Mouse (Mus musculus) hindbrain, embryonic 14.5 days (tissue): Measurements from ENCODE around the gene Fam126a. TPM values are rescaled to one million over a fixed set of nuclear protein-coding genes. Genes with fewer than 3 reads are reported as not detected.
"Not testable (repeated sequence)": the region's sequence is repeated elsewhere in the genome, so short reads cannot be mapped to it uniquely, and the experiment has no call there.

Experiments
- ATAC-seq: fragments of 200-750 bp; cut with Nextera tagmentation; 2 replicates; pipeline ENCODE4 v1.8.0; 2017; ENCODE audit warnings: moderate number of reproducible peaks, mild to moderate bottlenecking, moderate TSS enrichment, moderate library complexity; ENCODE audit not compliant: low FRiP score
- DNase-seq: peaks from one replicate; pipeline ENCODE4 v3.0.0-alpha.2; 2015; ENCODE audit warnings: low spot score
- H3K27ac ChIP-seq: fragments of 300-500 bp; sonication (generic); 2 replicates; pipeline ENCODE4 v1.5.1; 2014; ENCODE audit warnings: mild to moderate bottlenecking, moderate library complexity
- H3K27me3 ChIP-seq: fragments of 300-500 bp; sonication (generic); 2 replicates; pipeline ENCODE4 v1.6.1; 2014; ENCODE audit warnings: mild to moderate bottlenecking, low read length, mixed read lengths; ENCODE audit not compliant: control insufficient read depth, insufficient read depth
- H3K36me3 ChIP-seq: fragments of 300-500 bp; sonication (generic); replicated peaks from 2 replicates; pipeline ENCODE4 v1.6.1; 2014; ENCODE audit not compliant: control insufficient read depth, insufficient read depth
- H3K4me1 ChIP-seq: fragments of 300-500 bp; sonication (generic); replicated peaks from 2 replicates; pipeline ENCODE4 v1.6.1; 2014; ENCODE audit warnings: antibody characterized with exemption, low read length, mixed read lengths; ENCODE audit not compliant: control insufficient read depth, insufficient read depth
- H3K4me2 ChIP-seq: fragments of 300-500 bp; sonication (generic); replicated peaks from 2 replicates; pipeline ENCODE4 v1.6.1; 2014; ENCODE audit warnings: mild to moderate bottlenecking, moderate library complexity
- H3K4me3 ChIP-seq: fragments of 300-500 bp; sonication (generic); replicated peaks from 2 replicates; pipeline ENCODE4 v1.5.1; 2014; ENCODE audit warnings: mild to moderate bottlenecking, low read length
- H3K9ac ChIP-seq: fragments of 300-500 bp; sonication (generic); 2 replicates; pipeline ENCODE4 v1.6.1; 2014
- H3K9me3 ChIP-seq: fragments of 300-500 bp; sonication (generic); 2 replicates; pipeline ENCODE4 v1.6.1; 2016; ENCODE audit warnings: low read length; ENCODE audit not compliant: control insufficient read depth
- WGBS: fragments of 180-500 bp; shearing (Covaris S2); extraction: QIAGEN DNeasy Blood & Tissue Kit; methylation state at CpG from one replicate; pipeline ENCODE4 v1.1.7; 2014; 5-methylcytosine and 5-hydroxymethylcytosine counted together
- polyA plus RNA-seq: library from polyadenylated mRNA; unstranded; fragments of >200 nt; fragmentation: Nextera tagmentation; extraction: Ambion mirVana; gene quantifications from 2 replicates; pipeline ENCODE4 v1.2.1, GENCODE M21; 2014

The Fam126a gene
- polyA plus RNA-seq, 1 experiment from 2014 or later, result 37.9 TPM

DNA sequence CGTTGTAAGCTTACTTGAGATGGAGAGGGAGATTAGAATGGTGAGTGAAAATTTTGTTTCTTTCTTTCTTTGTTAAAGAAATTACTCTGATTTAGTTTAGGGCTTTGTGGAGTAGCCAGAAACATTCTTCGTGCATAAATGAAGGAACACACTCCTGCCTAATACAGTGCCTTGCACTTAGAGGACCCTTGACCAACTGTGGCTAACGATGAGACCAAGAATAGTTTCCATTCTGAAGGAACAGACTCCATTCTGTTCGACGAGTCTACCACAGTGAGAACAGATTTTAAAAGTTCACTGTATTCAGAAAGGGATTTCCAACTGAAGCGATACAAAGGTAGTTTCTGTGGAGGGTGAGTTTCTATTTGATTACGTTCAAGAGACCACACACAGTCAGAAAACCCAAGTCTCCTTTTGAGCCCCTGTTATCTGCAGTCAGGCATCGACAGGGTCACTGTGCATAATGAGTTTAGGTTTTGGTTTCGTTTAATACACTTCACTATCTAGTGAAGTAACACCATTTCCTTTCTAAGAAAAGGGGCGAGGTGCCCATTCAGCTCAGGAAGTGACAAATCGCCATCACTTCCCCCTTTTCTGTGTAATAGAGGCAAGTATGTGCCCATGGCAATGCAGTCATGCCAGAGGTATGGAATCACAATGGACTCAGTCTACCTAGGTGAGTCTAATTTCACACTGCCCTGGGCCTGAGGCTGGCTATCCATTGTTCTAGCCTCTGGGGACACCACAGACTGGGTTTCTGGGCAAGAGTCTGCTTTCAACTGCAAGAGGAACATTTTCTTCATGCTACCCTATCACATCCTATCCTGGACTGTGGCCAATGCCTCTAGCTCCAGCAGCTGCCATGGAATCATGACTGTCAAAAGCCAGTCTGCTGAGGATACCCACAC, 136.4 kb downstream of the Fam126a start:
- WGBS, result 84% methylated on average over 11 of the region's 11 CpGs
- DNase-seq, result no peak

DNA sequence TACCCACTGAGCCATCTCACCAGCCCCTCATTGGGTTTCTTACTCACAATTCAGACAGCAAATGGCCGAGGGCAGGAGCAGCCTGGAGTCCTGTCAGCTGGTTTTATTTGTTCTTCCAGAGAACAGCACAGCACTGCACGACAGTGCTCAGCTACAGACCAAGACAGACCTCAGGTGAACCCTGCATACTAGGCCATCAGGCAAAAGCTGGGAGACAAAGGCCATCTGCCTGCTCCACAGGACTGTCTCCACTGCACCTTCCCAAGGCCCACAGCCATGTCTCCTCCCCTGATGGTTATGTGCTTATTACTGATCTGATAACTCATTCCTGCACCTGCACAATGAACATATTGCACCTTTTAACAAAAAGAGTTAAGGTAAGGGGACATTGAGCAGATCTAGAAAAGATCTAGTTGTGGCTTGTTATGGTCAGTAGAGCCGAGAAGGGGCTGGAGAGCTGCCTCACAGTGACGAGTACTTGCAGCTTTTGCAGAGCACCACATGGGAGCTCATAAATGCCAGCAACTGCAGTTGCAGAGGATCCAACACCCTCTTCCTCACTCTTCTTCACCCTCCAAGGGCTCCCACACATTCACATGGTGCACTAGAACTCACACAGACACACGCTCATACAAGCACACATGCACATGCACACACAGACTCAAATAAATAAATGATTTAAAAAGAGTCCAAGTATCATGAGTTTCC, 137.2 kb downstream of the Fam126a start:
- Histone ChIP-seq H3K36me3 (no peaks in the 10 kb centered on the region), H3K27ac (no peak overlapping the region), H3K4me1 (no peaks in the 10 kb centered on the region), H3K9ac (no peak overlapping the region), H3K9me3 (no peaks in the 10 kb centered on the region), H3K27me3 (no peaks in the 10 kb centered on the region), H3K4me2 (no peak overlapping the region), H3K4me3 (no peak overlapping the region)
- DNase-seq, result no peak
- 87% methylated on average over 5 of the region's 5 CpGs for WGBS
- no peak for ATAC-seq

More for the DNA sequence above, 136.4 kb downstream of the Fam126a start:
- Histone ChIP-seq H3K9ac (no peak overlapping the region), H3K9me3 (no peaks in the 10 kb centered on the region), H3K27me3 (no peaks in the 10 kb centered on the region), H3K4me1 (no peaks in the 10 kb centered on the region), H3K4me3 (no peak overlapping the region), H3K36me3 (no peaks in the 10 kb centered on the region), H3K4me2 (no peak overlapping the region), H3K27ac (no peak overlapping the region)
- ATAC-seq, result no peak

DNA sequence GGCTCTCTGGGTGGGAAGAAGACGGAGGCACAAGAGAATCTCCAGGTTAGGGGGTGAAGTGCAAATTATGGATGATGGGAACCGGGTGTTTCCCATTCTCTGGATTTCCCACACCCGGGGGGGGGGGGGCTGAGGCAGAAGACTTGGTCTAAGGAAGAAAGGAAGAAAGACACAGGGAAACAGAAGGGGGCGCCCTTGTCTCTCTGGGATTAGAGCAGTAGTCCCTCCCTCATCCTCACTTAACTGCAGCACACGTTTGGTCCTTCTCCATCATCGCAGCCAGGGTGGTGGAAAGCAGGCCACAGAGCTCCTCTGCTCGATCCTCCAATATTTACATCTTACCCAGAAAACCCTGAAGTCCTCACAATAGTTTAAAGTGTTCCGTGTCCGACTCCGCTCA, 139.8 kb downstream of the Fam126a start:
- Histone ChIP-seq H3K9ac (no peak overlapping the region), H3K4me1 (no peaks in the 10 kb centered on the region), H3K4me2 (no peak overlapping the region), H3K4me3 (no peak overlapping the region), H3K27ac (no peak overlapping the region), H3K36me3 (no peaks in the 10 kb centered on the region), H3K27me3 (no peaks in the 10 kb centered on the region), H3K9me3 (no peaks in the 10 kb centered on the region)
- WGBS, result 49% methylated on average over 10 of the region's 10 CpGs
- DNase-seq (peak; percentile 60), ATAC-seq (no peak)

DNA sequence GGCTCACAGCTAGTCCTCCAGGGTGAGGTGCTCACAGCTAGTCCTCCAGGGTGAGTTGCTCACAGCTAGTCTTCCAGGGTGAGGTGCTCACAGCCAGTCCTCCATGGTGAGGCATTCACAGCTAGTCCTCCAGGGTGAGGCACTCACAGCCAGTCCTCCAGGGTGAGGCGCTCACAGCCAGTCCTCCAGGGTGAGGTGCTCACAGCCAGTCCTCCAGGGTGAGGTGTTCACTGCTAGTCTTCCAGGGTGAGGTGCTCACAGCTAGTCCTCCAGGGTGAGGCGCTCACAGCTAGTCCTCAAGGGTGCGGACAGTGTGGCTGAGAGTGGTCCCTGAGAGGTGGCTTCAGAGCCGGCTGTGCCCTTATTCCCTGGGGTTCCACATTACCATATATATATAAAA, 141.0 kb downstream of the Fam126a start:
- no peak overlapping the region for H3K27ac ChIP-seq
- H3K9ac ChIP-seq, result no peak overlapping the region
- H3K9me3 ChIP-seq, result no peaks in the 10 kb centered on the region
- no peaks in the 10 kb centered on the region for H3K27me3 ChIP-seq
- no peaks in the 10 kb centered on the region for H3K36me3 ChIP-seq
- H3K4me3 ChIP-seq, result no peak overlapping the region
- WGBS, result 67% methylated on average over 4 of the region's 4 CpGs
- no peak for DNase-seq
- H3K4me1 ChIP-seq, result no peaks in the 10 kb centered on the region
- ATAC-seq, result no peak
- no peak overlapping the region for H3K4me2 ChIP-seq

DNA sequence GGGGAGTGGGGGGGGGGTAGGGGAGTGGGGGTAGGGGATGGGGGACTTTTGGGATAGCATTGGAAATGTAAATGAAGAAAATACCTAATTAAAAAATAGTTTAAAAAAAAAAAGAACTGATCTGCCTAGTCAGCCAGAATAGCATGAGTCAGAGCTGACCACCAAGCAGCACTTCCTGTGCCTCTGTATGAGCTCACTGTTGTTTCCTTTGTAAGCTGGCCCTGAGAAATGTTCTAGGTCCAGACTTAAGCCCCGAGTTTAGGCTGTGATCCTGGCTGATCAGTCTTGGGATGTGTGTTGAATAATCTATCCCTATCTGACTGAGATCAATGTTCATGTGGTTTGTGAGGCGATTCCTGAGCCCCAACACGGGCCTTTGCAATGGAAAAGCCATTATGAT, 143.4 kb downstream of the Fam126a start:
- WGBS, result 82% methylated on average over 3 of the region's 3 CpGs
- H3K9ac ChIP-seq, result no peak overlapping the region
- no peaks in the 10 kb centered on the region for H3K27me3 ChIP-seq
- no peaks in the 10 kb centered on the region for H3K4me1 ChIP-seq
- H3K9me3 ChIP-seq, result peaks cover 8% of the 10 kb centered on the region; the same call in 1 of the 2 replicates
- H3K27ac ChIP-seq, result no peak overlapping the region
- H3K4me2 ChIP-seq, result no peak overlapping the region
- no peak for DNase-seq
- no peak overlapping the region for H3K4me3 ChIP-seq
- no peaks in the 10 kb centered on the region for H3K36me3 ChIP-seq
- ATAC-seq, result no peak

DNA sequence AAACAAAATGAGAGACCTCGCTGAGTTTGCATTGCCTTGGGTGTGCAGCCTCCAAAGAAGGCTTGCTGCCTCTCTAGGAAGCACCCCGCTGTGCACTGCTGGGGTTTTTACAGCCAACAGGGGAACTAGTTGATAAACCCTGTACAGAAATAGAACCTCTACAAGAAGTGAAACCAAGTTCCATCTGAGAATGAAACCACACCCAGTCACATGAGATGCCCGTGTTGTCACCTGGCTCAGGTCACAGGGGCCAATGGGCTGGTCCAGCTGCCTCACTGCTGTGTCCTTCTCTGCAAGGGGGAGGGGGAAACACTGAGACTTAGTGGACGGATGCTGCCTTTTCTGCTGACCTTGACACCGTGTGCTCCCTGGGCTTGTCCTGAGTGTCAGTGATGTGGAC, 156.0 kb downstream of the Fam126a start:
- H3K4me3 ChIP-seq, result no peak overlapping the region
- H3K9ac ChIP-seq, result no peak overlapping the region
- no peak overlapping the region for H3K27ac ChIP-seq
- H3K27me3 ChIP-seq, result no peaks in the 10 kb centered on the region
- ATAC-seq (no peak), DNase-seq (no peak)
- no peaks in the 10 kb centered on the region for H3K4me1 ChIP-seq
- H3K36me3 ChIP-seq, result no peaks in the 10 kb centered on the region
- no peak overlapping the region for H3K4me2 ChIP-seq
- WGBS, result 71% methylated on average over 5 of the region's 5 CpGs
- no peaks in the 10 kb centered on the region for H3K9me3 ChIP-seq

DNA sequence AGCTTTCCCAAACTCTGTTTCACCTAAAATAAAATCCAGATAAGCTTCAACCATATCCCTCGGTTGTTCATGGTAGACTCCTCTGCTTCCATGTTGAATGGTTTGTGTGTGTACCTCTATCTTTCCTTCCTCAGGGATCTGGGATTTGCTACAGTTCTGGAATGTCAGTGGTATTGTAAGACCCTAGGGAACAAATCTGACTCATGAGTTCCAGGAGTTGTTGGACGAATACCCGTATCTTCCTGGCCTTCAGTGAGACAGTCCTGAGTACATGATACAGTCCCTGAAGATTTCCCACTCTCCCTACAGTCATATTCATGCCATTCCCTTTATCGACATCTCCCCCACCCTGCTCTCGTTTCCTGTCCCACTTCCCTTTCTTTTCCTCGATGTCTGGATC, 157.9 kb downstream of the Fam126a start:
- no peaks in the 10 kb centered on the region for H3K9me3 ChIP-seq
- H3K4me2 ChIP-seq, result no peak overlapping the region
- ATAC-seq (no peak), DNase-seq (no peak)
- H3K27ac ChIP-seq, result no peak overlapping the region
- no peak overlapping the region for H3K9ac ChIP-seq
- no peaks in the 10 kb centered on the region for H3K4me1 ChIP-seq
- no peaks in the 10 kb centered on the region for H3K36me3 ChIP-seq
- no peak overlapping the region for H3K4me3 ChIP-seq
- 90% methylated on average over 6 of the region's 6 CpGs for WGBS
- no peaks in the 10 kb centered on the region for H3K27me3 ChIP-seq

DNA sequence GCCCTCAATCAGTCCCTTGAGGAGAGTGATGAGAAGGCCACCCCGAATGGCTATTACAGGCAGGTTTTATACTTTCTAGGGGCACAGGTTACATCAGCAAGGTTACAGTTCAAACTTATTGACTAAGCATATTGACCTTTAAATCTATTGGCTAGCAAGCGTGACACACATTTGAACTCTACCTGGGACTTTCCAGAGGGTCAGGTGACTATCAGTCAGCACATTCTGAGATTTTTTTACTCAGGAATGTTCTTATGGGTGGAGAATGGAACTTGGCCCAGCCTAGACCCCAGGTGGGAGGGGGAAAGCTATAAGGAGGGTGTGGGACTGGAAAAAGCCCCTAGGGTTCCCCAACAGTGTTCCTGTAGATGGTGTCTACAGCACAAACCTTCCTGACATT, 159.2 kb downstream of the Fam126a start:
- H3K4me2 ChIP-seq, H3K36me3 ChIP-seq, H3K27ac ChIP-seq, H3K4me3 ChIP-seq, H3K4me1 ChIP-seq, H3K9me3 ChIP-seq, H3K9ac ChIP-seq, ATAC-seq, DNase-seq, H3K27me3 ChIP-seq: not testable (repeated sequence)
- 91% methylated on average over 2 of the region's 2 CpGs for WGBS

DNA sequence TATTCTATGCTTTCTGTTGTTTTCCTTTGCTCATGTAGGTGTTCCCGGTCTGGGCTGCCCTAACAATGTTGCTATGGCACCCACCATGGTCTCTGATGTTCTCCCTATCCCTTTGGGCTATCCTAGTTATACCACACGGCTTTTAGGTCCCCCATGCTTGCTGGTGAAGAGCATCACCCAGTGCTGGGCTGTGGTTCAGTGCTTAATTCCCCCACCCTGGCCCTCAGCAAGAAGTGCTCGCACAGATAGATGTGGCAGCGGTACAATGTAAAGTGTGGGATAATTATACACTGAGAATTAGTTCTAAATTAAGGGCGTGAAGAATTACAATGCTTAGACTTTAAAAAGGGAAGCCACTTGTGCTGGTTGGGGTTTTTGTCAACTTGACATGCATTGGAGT, 164.5 kb downstream of the Fam126a start:
- DNase-seq (no peak), ATAC-seq (no peak)
- H3K4me3 ChIP-seq, result no peak overlapping the region
- no peaks in the 10 kb centered on the region for H3K36me3 ChIP-seq
- no peak overlapping the region for H3K4me2 ChIP-seq
- no peak overlapping the region for H3K9ac ChIP-seq
- no peak overlapping the region for H3K27ac ChIP-seq
- H3K4me1 ChIP-seq, result no peaks in the 10 kb centered on the region
- 82% methylated on average over 5 of the region's 5 CpGs for WGBS
- H3K27me3 ChIP-seq, result no peaks in the 10 kb centered on the region
- H3K9me3 ChIP-seq, result no peaks in the 10 kb centered on the region
